Mouse (Mus musculus) frontal cortex, postnatal 10 days (tissue): Measurements from ENCODE around the gene Farp1.

Experiments
- DNase-seq, 2 experiments: peaks; one replicate each; pipeline ENCODE4 v3.0.0; 2022; ENCODE audit warnings: low spot score in 2 of 2, mixed read lengths in 1 of 2

Farp1 gene

DNA sequence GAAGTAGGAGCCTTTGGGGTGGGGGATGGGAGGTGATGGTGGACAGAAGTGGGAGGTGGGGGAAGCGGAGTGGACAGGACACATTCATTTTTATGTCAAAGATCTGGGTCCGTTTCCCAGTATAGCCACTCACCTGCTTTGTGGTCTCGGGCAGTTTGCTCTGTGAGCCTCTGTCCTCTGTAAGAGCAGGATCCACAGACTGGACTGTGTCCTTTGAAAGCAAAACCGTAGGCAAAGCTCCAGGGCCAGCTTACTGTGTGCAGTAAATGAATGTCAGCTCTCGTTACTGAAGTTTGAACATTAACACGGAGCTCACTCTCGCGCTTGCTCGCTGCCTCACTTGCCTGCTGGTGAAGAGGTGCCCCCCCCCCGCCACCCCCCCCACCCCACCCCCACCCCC lies 110.7 kb downstream of the Farp1 start:
- DNase-seq = no peak

GRCm38 (mm10) chr14:121146213-121146612 lies 111.2 kb downstream of the Farp1 start:
- no peak for DNase-seq

GRCm38 (mm10) chr14:121147026-121147425 lies 112.0 kb downstream of the Farp1 start:
- no peak for DNase-seq

- no peak for DNase-seq
These were observed 113.2 kb downstream of the Farp1 start for GRCm38 (mm10) chr14:121148088-121148785.

DNA sequence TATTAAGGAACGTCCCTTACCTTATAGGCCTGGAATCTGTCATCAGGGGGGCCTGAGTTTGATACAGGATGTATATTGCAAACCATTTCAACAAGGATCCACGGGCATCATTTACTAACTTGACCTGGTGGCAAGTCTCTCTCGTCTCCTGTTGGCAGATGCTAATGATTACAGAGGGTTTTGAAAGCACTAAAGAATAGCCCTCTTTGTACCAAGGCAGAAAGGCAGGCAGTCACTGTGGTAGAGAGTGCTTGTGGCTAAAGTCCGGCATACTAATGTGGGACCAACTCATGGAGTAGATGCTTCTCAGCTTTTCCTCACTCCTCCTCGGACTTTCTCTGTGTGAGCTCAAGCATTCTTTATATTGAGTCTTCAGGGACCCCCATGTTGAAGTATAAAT lies 115.0 kb downstream of the Farp1 start:
- no peak for DNase-seq

GRCm38 (mm10) chr14:121151837-121152236 lies 116.8 kb downstream of the Farp1 start:
- DNase-seq = no peak

GRCm38 (mm10) chr14:121152771-121153170 lies 117.8 kb downstream of the Farp1 start:
- no peak for DNase-seq

DNA sequence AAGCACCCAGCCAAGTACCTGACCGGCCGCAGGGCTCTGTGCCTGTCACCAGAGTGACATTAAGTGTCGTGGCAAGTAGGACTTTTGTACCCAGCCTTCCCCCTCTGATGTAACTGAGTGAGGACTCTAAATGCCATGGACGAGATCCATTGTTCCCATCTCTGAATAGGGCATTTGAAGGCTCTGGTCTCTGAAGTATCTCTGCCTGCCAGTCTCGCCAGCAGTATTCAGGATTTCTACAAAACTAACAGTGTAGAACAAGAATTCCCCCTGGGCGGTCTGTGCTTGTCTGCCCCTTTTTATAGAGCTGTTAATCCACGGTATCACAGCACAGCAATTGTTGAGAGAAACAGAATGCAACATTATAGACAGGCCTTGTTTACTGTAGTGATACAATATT lies 118.3 kb downstream of the Farp1 start:
- DNase-seq = no peak

- DNase-seq = no peak
These were observed 120.2 kb downstream of the Farp1 start for GRCm38 (mm10) chr14:121155173-121155572.

DNA sequence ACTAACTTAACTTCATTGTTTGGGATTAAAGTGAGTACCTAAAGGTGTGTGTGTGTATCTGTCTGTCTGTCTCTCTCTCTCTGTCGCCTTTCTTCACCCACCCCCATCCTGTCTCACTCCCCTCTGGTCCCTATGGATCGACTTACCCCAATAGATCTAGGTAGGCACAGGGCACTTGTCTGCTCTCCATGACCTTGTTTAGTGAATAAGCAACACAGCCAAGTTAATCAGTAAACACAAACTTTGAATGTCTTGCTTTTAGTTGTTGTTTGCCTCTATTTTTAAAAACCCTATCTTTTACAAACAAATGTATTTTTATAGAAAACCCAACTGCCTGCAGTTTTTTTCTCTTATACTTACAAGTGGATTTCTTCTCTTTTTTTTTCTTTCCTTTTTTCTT lies 123.6 kb downstream of the Farp1 start:
- DNase-seq = no peak

DNA sequence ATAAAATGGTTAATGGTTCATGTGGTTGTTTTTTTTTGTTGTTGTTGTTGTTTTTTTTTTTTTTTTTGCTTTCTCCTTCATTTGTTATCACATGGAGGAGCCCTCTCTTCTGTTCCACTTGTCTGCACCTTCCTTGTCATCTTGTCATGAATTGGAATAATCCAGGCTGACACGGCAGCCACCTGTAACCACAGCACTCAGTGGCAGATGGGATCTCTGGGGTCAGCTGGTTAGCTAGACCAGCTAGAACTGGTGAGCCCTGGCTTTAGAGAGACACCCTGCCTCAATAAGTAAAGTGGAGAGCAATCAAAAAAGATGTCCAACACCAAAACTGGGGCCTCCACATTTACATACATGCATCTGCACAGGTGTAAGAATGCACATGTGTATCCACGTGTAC lies 127.8 kb downstream of the Farp1 start:
- no peak for DNase-seq

- DNase-seq = no peak
These were observed 129.9 kb downstream of the Farp1 start for GRCm38 (mm10) chr14:121164866-121165265.

GRCm38 (mm10) chr14:121165408-121166037 lies 130.5 kb downstream of the Farp1 start:
- DNase-seq = no peak

DNA sequence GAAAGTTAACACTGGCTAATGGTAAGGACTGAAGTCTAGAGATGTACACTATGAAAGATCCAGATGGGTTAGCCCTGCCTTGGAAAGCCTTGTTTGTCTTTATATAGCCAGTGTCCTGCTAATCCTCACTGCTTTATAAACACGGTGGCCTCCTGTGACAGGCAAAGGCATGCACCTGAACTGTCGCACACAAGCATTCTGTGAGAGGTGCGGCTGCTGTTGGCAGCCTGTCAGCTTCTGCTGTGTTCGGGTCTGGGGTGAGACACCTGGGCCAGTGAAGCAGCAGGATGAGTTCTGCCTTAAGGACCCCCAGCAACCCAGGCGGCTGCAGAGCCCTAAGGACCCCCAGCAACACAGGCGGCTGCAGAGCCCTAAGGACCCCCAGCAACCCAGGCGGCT lies 131.0 kb downstream of the Farp1 start:
- DNase-seq = no peak

DNA sequence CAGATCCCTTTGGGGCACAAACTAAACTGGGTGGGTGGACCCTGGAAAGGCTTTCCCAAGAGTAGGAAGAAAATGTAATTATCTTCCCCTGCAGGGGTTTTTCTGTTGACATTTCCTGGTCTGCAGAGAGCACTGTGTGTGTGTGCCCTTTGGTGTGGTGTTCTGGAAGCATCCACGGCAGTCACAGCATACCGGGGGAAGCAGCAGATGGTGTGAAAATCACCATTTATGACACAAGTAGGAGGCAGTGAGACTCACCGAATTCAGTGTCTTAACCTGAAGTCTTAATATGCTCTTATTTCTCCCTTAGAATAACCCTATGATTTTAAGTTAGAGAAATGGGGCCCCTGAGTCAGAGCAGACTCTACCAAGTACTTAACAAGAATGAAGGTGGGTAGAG lies 133.7 kb downstream of the Farp1 start:
- no peak for DNase-seq

- no peak for DNase-seq
These were observed 135.3 kb downstream of the Farp1 start for GRCm38 (mm10) chr14:121170321-121170720.

DNA sequence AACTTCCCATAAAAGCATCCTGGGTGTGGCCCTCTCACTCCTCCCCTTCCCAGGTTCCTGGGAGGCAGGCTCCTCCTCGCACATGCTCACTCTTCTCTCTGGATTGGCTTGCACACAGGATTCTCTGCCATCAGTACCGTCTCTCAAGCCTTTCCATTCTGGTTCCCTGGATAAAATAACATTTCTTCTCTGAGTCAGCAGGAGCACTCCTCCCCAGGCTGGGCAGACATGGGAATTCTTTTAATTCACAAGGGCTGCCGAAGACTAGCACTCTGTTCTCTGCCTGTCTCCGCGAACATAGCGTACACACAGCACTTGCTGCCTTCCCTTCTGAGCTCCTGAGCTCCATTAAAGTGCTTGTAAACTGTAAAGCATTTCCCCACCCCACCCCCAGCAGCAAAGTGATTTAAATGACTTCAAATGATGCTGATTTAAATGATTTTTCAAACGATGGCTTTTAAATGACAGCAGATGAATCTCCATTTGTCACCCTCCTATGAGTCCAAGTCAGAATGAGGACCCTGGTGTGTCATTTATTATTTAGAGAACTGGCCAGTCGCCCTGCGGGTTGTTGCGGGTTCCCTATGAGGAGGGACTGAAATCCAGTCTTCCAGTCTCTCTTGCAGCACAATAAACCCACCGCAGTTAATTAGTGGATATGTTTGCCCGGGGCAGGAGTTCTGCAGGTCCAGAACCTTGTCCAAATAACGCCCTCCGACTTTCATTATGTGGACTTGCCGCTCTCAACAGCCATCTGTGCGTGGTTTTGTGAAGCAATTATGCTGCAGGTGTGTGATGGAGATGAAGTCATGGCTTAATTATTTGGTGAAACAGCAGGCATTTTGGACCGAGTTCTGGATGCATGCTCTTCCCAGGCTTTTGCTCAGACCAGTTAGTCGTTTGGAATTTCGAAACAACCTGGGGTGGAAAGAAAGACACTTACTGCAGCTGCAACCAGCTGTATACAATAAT lies 137.4 kb downstream of the Farp1 start:
- peak; percentile 30 to 50 for DNase-seq

DNA sequence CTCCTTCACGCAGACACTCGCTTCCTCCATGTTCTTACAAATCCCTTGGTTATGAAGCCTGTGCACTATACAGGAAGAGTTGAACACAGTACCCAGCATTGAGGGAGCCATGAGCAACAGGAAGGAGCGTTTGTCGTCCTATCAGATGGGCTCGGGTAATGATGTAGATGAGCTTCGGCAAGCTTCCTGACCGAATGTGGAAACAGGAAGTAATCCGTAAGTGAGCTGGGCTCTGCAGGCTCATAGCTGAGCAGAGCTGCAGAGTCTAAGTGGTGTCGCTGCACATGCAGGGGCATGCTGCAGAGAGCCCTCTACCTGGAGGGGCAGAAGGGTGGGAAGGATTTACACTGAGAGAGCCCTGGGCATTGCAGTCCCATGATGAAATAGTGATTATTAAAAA lies 140.4 kb downstream of the Farp1 start:
- DNase-seq = no peak

DNA sequence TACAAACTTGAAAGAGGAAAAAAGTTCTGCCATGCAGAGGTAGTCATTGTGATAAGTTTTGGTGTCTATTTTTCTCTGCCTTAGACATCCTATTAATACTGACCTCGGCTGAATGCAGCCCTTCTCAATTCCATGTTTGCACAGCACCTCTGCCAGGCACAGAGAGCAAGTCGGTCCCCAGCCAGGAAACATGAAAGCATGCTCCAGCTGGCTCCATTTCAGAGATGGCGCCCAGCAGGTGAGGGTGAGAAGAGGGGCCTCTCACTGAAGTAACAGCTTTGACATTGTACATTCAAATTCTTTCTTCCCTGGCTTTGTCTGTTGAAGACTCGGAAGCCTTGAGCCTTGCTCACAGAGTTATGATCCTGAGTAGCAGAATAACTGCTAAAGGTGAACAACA lies 140.9 kb downstream of the Farp1 start:
- no peak for DNase-seq

DNA sequence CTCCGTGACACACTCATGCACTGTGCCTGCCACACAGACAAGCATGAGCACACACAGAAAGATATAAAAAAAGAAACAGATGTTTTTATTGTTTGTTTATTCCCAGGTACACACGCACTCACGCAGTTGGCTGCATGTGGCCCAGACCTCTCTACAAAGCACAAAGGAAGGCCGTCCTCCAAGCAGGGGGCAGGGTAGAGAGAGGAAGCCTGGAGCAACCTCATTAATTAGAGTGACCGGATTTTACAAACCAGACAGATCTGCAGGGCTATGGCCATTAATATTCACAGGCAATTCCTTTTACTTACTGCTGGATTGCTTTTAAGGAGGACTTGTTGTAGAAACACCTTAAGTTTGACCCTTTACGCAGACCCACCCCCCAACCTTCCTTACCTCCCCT lies 142.9 kb downstream of the Farp1 start:
- no peak for DNase-seq

GRCm38 (mm10) chr14:121180611-121181010 lies 145.6 kb downstream of the Farp1 start:
- DNase-seq = no peak

DNA sequence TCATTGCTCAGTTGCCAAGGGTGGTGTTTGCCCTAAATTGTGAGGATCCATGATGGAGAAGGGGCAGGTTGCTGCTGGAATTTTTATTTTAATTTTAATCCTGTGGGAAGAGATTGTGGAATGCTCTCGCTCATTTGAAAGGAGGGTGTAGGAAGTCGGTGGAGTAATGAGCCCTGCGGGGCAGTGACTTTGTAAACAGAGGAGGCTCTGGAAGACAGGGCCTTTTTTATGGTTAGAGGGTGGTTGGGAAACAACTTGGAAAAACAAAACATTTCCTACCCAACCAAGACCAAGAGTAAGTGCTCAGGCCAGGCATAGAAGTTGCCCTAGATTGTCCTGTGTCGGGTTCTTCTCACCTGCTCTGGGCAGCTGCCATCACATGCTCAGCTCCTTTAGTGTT lies 146.8 kb downstream of the Farp1 start:
- no peak for DNase-seq

GRCm38 (mm10) chr14:121182967-121183366 lies 148.0 kb downstream of the Farp1 start:
- no peak for DNase-seq
